Mouse (Mus musculus): ENCODE results near the gene Eea1. TPM values are rescaled to one million over a fixed set of nuclear protein-coding genes. Genes with fewer than 3 reads are reported as not detected.

The Eea1 gene
- polyA plus RNA-seq, 1 experiment from 2014 or later: 11.6 TPM

- Histone ChIP-seq H3K36me3 (no peaks in the 10 kb centered on the region), H3K4me1 (replicated peaks) (no peaks in the 10 kb centered on the region), H3K4me2 (no peak overlapping the region), H3K9me3 (no peaks in the 10 kb centered on the region), H3K27me3 (no peaks in the 10 kb centered on the region), H3K9ac (replicated peaks) (no peak overlapping the region), H3K4me3 (replicated peaks) (no peak overlapping the region), H3K27ac (no peak overlapping the region)
- no peak for ATAC-seq (ENCODE audit: insufficient number of reproducible peaks, insufficient read depth, low FRiP score, low TSS enrichment, low read depth)
- 88% methylated on average over 4 of the region's 4 CpGs for WGBS
Observed at GRCm38 (mm10) chr10:95950797-95951196, 10.3 kb downstream of the Eea1 start.

GRCm38 (mm10) chr10:95951346-95951745 is 10.9 kb downstream of the Eea1 start:
- no peak overlapping the region for H3K27ac ChIP-seq
- no peaks in the 10 kb centered on the region for H3K4me1 ChIP-seq (replicated peaks)
- H3K36me3 ChIP-seq: no peaks in the 10 kb centered on the region
- H3K4me3 ChIP-seq (replicated peaks): no peak overlapping the region
- no peak overlapping the region for H3K9ac ChIP-seq (replicated peaks)
- H3K27me3 ChIP-seq: no peaks in the 10 kb centered on the region
- 95% methylated on average over 2 of the region's 2 CpGs for WGBS
- no peak overlapping the region for H3K4me2 ChIP-seq
- no peaks in the 10 kb centered on the region for H3K9me3 ChIP-seq
- no peak for ATAC-seq (ENCODE audit: insufficient number of reproducible peaks, insufficient read depth, low FRiP score, low TSS enrichment, low read depth)

DNA sequence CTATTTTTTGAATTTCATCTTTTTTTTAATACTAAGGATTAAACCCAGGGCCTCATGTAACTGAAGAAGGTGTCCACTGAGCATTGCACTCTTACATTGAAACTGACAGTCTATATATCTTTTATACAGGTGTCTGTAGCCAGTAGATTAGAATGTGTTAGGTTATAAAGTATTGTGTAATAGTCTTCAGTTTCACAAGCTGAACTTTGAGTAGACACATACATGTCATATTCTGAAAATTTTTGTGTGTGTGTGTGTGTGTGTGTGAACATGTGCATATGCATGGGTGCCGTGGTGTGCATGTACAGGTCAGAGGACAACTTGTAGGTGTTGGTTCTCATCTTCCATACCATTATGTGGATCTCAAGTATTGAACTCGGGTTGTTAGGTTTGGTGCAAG is 16.2 kb downstream of the Eea1 start:
- H3K9ac ChIP-seq (replicated peaks): no peak overlapping the region
- H3K4me1 ChIP-seq (replicated peaks): no peaks in the 10 kb centered on the region
- no peak overlapping the region for H3K27ac ChIP-seq
- no peaks in the 10 kb centered on the region for H3K9me3 ChIP-seq
- H3K4me2 ChIP-seq: no peak overlapping the region
- no peak overlapping the region for H3K4me3 ChIP-seq (replicated peaks)
- no peaks in the 10 kb centered on the region for H3K36me3 ChIP-seq
- no peak for ATAC-seq (ENCODE audit: insufficient number of reproducible peaks, insufficient read depth, low FRiP score, low TSS enrichment, low read depth)
- WGBS: 89% methylated on average over 2 of the region's 2 CpGs
- H3K27me3 ChIP-seq: no peaks in the 10 kb centered on the region

GRCm38 (mm10) chr10:95957574-95957973 is 17.1 kb downstream of the Eea1 start:
- Histone ChIP-seq H3K9ac (replicated peaks) (no peak overlapping the region), H3K4me2 (no peak overlapping the region), H3K9me3 (no peaks in the 10 kb centered on the region), H3K27ac (no peak overlapping the region), H3K36me3 (no peaks in the 10 kb centered on the region), H3K27me3 (no peaks in the 10 kb centered on the region), H3K4me1 (replicated peaks) (no peaks in the 10 kb centered on the region), H3K4me3 (replicated peaks) (no peak overlapping the region)
- WGBS: 50% methylated on average over 1 of the region's 1 CpGs
- no peak for ATAC-seq (ENCODE audit: insufficient number of reproducible peaks, insufficient read depth, low FRiP score, low TSS enrichment, low read depth)

GRCm38 (mm10) chr10:95964679-95965078 is 24.2 kb downstream of the Eea1 start:
- no peak overlapping the region for H3K9ac ChIP-seq (replicated peaks)
- H3K4me1 ChIP-seq (replicated peaks): no peaks in the 10 kb centered on the region
- H3K4me3 ChIP-seq (replicated peaks): no peak overlapping the region
- no peak overlapping the region for H3K27ac ChIP-seq
- H3K27me3 ChIP-seq: no peaks in the 10 kb centered on the region
- H3K36me3 ChIP-seq: no peaks in the 10 kb centered on the region
- H3K9me3 ChIP-seq: no peaks in the 10 kb centered on the region
- H3K4me2 ChIP-seq: no peak overlapping the region
- WGBS: 90% methylated on average over 1 of the region's 1 CpGs
- no peak for ATAC-seq (ENCODE audit: insufficient number of reproducible peaks, insufficient read depth, low FRiP score, low TSS enrichment, low read depth)

GRCm38 (mm10) chr10:95969694-95970093 is 29.2 kb downstream of the Eea1 start:
- no peak for ATAC-seq (ENCODE audit: insufficient number of reproducible peaks, insufficient read depth, low FRiP score, low TSS enrichment, low read depth)
- WGBS: 88% methylated on average over 1 of the region's 1 CpGs
- Histone ChIP-seq H3K9ac (replicated peaks) (no peak overlapping the region), H3K4me1 (replicated peaks) (no peaks in the 10 kb centered on the region), H3K4me3 (replicated peaks) (no peak overlapping the region), H3K9me3 (no peaks in the 10 kb centered on the region), H3K4me2 (no peak overlapping the region), H3K36me3 (no peaks in the 10 kb centered on the region), H3K27me3 (no peaks in the 10 kb centered on the region), H3K27ac (no peak overlapping the region)

DNA sequence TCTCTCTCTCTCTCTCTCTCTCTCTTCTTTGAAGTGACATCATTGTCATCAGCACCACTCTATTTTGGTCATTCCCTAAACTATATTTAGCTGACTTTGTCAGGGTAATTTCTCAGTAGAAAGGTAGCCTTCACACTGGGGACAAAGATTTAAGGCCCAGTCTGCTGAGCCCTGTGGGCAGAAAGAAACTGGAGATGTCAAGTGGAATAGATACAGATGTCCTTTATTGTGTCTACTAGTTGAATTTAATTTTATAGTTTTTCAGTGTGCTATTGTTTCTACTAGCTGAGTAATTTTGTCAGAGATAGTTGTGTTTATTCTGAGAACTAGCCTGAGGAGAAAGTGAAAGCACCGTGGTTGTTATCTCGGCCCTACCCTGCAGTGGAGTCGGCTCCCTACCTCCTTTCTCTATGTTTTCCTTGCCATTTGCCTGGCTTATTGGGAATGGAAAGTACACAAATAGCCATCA is 30.3 kb downstream of the Eea1 start:
- H3K27me3 ChIP-seq: no peaks in the 10 kb centered on the region
- no peak for ATAC-seq (ENCODE audit: insufficient number of reproducible peaks, insufficient read depth, low FRiP score, low TSS enrichment, low read depth)
- H3K27ac ChIP-seq: no peak overlapping the region
- H3K4me3 ChIP-seq (replicated peaks): no peak overlapping the region
- no peaks in the 10 kb centered on the region for H3K4me1 ChIP-seq (replicated peaks)
- H3K9ac ChIP-seq (replicated peaks): no peak overlapping the region
- no peak overlapping the region for H3K4me2 ChIP-seq
- H3K9me3 ChIP-seq: no peaks in the 10 kb centered on the region
- 82% methylated on average over 3 of the region's 3 CpGs for WGBS
- H3K36me3 ChIP-seq: no peaks in the 10 kb centered on the region

DNA sequence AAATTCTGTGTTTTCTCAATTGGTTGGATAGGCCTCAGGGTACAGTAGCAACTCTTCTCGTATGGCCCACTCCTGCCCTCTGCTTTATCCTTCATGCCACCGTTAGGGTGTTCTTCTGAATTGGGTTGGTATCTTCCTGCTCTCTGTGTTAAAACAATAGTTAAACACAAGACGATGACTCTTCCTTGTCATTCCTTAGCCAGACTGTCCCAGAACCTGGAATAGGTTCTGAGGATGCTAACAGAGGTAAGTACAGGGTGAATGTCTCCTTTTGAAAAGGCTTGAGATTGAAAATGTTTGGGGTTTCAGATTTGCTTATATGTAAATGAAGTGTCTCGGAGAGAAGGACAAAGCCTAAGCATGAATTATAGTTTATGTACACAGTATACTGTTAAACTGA is 30.9 kb downstream of the Eea1 start:
- H3K4me3 ChIP-seq (replicated peaks): no peak overlapping the region
- no peaks in the 10 kb centered on the region for H3K9me3 ChIP-seq
- no peaks in the 10 kb centered on the region for H3K36me3 ChIP-seq
- no peaks in the 10 kb centered on the region for H3K27me3 ChIP-seq
- no peak overlapping the region for H3K27ac ChIP-seq
- WGBS: 89% methylated on average over 4 of the region's 4 CpGs
- H3K4me2 ChIP-seq: no peak overlapping the region
- H3K9ac ChIP-seq (replicated peaks): no peak overlapping the region
- no peaks in the 10 kb centered on the region for H3K4me1 ChIP-seq (replicated peaks)
- ATAC-seq (ENCODE audit: insufficient number of reproducible peaks, insufficient read depth, low FRiP score, low TSS enrichment, low read depth): no peak

DNA sequence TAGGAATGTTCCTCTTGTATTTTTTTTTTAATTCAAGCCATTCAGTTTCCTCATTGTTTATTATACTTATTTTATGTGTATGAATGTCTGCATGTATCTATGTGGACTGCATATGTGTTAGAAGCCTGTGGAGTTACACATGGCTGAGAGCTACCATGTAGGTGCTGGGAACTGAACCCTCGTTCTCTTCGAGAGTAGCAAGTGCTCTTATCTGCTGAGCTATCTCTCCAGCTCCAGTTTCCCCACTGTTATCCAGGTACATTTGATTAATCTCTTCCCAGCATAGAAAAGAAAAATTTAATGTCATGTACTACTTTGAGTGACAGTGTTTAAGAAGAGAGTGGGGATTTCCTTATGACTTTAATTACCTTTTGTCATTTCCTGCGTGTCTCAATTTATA is 31.5 kb downstream of the Eea1 start:
- WGBS: 90% methylated on average over 3 of the region's 3 CpGs
- Histone ChIP-seq H3K4me3 (replicated peaks) (no peak overlapping the region), H3K9ac (replicated peaks) (no peak overlapping the region), H3K9me3 (no peaks in the 10 kb centered on the region), H3K27me3 (no peaks in the 10 kb centered on the region), H3K4me1 (replicated peaks) (no peaks in the 10 kb centered on the region), H3K4me2 (no peak overlapping the region), H3K27ac (no peak overlapping the region), H3K36me3 (no peaks in the 10 kb centered on the region)
- no peak for ATAC-seq (ENCODE audit: insufficient number of reproducible peaks, insufficient read depth, low FRiP score, low TSS enrichment, low read depth)

DNA sequence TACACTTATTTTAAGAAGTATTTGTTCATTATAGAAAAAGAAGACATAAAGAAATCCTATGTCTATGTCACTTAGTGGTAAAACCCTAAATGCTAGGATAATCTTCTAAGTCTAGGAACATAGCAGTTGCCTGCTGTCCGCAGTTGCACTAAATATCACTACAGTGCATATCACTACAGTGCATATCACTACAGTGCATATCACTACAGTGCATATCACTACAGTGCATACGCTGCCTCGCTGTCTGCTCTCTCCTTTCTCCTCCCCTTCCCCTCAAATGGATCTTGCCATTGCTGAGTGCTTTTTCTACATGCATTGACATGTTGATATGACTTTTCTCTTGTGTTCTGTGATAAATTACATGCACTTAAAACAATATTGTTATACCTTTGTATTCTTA is 34.0 kb downstream of the Eea1 start:
- H3K9me3 ChIP-seq: no peaks in the 10 kb centered on the region
- H3K27me3 ChIP-seq: no peaks in the 10 kb centered on the region
- H3K9ac ChIP-seq (replicated peaks): no peak overlapping the region
- H3K4me3 ChIP-seq (replicated peaks): no peak overlapping the region
- 94% methylated on average over 3 of the region's 3 CpGs for WGBS
- H3K36me3 ChIP-seq: no peaks in the 10 kb centered on the region
- H3K4me2 ChIP-seq: no peak overlapping the region
- no peaks in the 10 kb centered on the region for H3K4me1 ChIP-seq (replicated peaks)
- no peak overlapping the region for H3K27ac ChIP-seq
- ATAC-seq (ENCODE audit: insufficient number of reproducible peaks, insufficient read depth, low FRiP score, low TSS enrichment, low read depth): no peak

- Histone ChIP-seq H3K27me3 (no peaks in the 10 kb centered on the region), H3K4me1 (replicated peaks) (no peaks in the 10 kb centered on the region), H3K4me3 (replicated peaks) (no peak overlapping the region), H3K27ac (no peak overlapping the region), H3K9ac (replicated peaks) (no peak overlapping the region), H3K4me2 (no peak overlapping the region), H3K36me3 (no peaks in the 10 kb centered on the region), H3K9me3 (no peaks in the 10 kb centered on the region)
- WGBS: 96% methylated on average over 2 of the region's 2 CpGs
- ATAC-seq (ENCODE audit: insufficient number of reproducible peaks, insufficient read depth, low FRiP score, low TSS enrichment, low read depth): no peak
Observed at GRCm38 (mm10) chr10:95976798-95977197, 36.3 kb downstream of the Eea1 start.

DNA sequence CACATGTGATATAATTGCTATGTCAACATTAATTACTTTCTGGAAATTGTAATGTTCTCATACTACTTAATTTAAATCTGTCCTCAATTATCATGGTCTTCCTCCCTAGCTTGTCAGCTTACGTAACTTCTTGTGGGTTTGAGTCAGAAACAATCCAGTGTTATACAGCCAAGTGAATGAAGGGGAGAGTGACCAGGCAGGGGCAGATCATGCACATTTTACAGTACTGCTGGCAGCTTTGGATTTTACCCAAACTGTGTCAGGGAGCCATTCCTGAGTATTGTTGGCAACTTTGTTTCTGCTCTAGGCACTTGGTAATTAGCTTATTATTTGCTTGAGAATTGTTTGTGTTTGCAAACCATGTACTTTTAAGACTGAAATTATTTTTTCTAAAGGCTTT is 49.3 kb downstream of the Eea1 start:
- ATAC-seq (ENCODE audit: insufficient number of reproducible peaks, insufficient read depth, low FRiP score, low TSS enrichment, low read depth): no peak
- H3K27ac ChIP-seq: no peak overlapping the region

More for the DNA sequence above, 49.3 kb downstream of the Eea1 start:
- no peak overlapping the region for H3K4me3 ChIP-seq (replicated peaks)
- H3K9me3 ChIP-seq: no peaks in the 10 kb centered on the region
- 83% methylated on average over 1 of the region's 1 CpGs for WGBS
- no peak overlapping the region for H3K9ac ChIP-seq (replicated peaks)
- no peaks in the 10 kb centered on the region for H3K36me3 ChIP-seq
- no peaks in the 10 kb centered on the region for H3K4me1 ChIP-seq (replicated peaks)
- H3K4me2 ChIP-seq: no peak overlapping the region
- H3K27me3 ChIP-seq: no peaks in the 10 kb centered on the region

All from limb, embryonic 12.5 days (tissue).